Mouse (Mus musculus): ENCODE data around the gene S100a13.

DNA sequence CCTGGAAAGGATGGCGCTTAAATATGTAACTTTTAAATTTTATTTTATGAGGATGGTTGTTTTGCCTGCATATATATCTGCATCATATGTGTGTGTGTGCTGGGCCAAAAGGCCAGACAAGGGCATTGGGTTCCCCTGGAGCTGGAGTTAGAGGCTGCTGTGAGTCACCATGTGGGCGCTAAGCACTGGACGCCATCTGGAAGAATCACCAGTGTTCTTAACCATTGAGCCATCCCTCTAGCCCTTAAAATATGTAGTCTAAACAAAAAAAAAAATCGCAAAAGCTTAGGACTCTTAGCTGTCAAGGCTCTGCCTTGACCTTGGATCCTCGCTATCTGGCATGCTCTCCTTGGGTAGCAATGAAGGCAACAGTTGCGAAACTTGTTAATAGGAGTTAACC lies 25.7 kb upstream of the S100a13 start:
- no peak for TF ChIP-seq CTCF (IDR thresholded peaks at IDR 0.05; ENCODE audit: low read depth)
- TF ChIP-seq EP300 (IDR thresholded peaks at IDR 0.05; ENCODE audit: low read depth) = no peak

Data from liver, embryonic 14.5 days (tissue).